Mouse (Mus musculus): ENCODE measurements around the gene Rab3b.
"Not testable (repeated sequence)": the region's sequence is repeated elsewhere in the genome, so short reads cannot be mapped to it uniquely, and the experiment has no call there.

The Rab3b gene

DNA sequence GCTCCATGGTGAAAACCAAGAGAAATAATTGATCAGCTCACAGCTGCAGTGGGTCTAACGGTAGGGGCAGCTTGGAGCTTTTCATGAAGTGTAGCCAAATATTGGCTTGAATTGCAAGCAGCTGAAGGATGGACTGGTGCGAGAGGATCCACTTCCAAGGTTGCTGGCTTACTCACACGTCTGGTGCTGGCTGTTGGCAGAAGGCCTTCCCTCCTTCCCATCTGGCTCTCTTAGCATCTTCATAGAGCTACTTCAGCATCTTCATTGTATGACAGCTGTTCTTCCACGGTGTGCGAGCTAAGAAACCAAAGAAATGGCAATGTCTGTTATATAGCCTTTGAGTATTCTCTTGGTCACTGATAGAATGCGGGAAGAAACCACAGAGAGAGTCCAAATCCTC is 12.0 kb downstream of the Rab3b start:
- no peak for DNase-seq (ENCODE audit: low spot score)

DNA sequence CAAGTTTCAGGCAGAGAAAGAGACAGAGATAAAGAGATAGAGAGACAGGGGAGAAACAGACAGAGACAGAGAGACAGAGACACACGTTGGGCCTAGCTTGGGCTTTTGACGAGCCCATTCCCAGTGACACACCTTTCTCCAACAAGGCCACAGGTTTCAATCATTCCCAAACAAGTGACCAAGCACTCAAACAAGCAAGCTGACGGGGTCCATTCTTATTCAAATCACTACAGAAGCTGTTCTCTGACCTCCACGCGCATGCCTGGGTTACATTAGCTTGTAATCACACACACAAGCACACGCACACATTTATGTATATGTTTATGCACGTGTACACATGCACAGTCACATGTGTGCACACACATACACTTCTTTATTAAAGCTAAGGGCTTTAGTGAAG is 21.6 kb downstream of the Rab3b start:
- no peak for DNase-seq (ENCODE audit: low spot score)

- no peak for DNase-seq (ENCODE audit: low spot score)
These were observed 24.0 kb downstream of the Rab3b start for GRCm38 (mm10) chr4:108902886-108903285.

- no peak for DNase-seq (ENCODE audit: low spot score)
These were observed 24.5 kb downstream of the Rab3b start for GRCm38 (mm10) chr4:108903346-108903745.

DNA sequence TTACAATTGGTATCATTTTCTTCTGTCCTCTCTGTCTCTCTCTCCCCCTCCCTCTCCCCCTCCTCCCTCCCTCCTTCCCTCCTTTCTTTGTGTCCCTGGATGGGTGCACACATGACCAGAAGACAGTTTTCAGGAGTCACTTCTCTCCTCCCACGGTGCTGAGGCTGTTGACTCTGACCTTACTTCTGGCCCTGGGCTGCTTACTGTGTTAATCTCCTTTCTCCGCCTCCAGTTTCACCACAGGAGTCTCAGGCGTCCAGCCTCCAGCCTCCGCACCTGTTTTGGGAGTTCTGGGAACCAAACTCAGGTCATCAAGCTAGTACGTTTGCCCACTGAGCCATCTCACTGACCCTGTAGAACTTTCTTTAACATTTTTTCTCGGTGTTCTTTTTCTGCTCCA is 25.2 kb downstream of the Rab3b start:
- DNase-seq (ENCODE audit: low spot score) = no peak

- no peak for DNase-seq (ENCODE audit: low spot score)
These were observed 25.9 kb downstream of the Rab3b start for GRCm38 (mm10) chr4:108904790-108905189.

DNA sequence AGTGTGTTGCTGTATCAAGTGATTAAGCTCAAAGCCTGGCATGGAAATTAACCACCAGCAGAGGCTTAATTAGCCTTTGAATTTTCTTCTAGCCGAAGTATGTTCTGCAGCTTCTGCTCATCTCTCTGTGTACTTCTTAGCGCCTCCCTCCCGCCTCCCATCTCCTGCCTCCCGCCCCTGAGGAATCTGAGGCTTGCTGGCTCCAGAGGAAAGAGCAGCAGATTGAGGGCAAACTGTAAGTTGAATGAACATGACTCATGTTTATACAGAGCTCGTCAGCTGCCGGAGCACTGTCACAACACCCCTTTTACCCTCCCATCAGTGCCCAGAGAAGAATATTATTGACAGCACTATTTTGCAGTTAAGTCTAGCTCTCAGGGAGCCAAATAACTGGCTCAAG is 27.0 kb downstream of the Rab3b start:
- no peak for DNase-seq (ENCODE audit: low spot score)

DNA sequence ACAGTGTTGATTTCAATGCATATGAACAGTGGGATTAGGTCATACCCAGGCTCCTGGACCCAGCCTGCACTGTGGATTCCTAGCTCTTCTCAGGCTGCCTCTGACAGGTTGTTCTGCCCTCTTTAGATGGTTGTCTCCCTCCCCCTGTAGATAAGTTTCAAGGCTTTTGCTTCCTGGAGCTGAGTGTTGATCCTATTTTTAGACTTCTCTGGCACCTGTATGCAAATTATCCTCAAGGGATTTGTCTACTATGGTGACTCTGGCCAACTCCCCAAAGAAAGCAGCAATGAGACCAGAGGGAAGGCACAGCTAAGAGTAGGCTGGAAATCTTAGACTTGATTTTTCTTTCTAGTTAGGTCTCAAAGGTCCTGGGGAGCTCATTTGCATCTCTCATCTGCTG is 28.6 kb downstream of the Rab3b start:
- DNase-seq (ENCODE audit: low spot score) = no peak

DNA sequence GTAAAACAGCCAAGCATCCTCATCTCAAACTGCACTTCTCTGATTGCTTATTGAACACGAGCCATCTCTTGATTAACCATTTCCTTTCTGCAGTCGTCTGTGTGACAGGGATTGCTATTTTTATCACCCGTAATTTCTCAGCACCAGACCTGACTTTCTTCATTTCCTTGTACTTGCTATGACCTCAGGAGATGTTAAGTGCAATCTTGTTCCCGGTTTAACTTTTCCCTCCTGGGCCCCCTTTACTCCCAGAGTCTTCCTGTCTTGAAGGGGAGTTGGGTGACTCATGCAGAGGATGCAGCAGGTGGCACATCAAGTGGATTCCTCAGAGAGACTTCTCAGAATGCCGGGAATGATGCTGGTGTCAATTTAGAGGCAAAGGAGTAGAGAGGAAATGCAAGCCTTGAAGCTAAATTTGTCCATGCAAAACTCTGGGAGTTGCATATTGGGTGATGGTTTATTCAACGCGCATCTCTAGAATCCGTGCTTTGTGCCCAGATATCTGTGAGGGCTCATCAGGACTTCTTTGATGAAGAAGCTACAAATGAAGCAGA is 31.1 kb downstream of the Rab3b start:
- DNase-seq (ENCODE audit: low spot score) = no peak

DNA sequence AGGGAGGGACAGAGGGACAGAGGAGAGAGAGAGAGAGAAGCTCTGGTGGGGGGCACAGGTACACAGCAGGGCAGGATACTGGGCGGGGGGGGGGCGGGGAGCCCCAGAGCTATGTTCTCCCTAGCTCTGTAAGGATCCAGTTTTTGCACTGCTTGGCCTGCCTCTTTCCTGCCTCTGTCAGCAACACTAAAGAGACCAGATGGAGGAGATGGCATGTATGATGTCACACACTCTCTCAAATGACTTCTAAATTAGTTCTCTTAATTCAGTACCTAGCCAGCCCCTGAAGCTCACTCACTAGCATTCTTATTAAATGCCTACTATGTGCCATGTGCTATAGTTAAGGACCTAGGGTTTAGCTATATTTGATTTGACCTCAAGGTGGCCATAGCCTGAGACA is 33.0 kb downstream of the Rab3b start:
- DNase-seq (ENCODE audit: low spot score) = no peak

DNA sequence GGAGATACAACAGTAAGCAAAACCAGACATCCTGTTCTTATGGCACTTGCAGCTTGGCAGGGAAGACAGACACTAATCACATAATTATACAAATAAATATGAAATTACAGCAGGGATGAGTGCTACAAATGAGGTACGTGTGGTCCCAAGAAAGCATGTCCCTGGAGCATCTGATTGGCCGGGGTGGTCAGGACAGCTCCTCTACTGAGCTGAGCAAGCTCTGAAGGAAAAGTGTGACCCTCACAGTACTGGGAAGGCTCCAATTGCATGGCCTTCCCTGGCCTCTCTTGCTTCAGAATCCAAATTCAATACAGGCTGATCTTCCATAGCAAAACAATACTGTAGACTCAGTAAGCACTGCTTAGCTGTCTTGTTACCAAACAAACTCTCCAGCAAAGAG is 34.3 kb downstream of the Rab3b start:
- DNase-seq (ENCODE audit: low spot score) = no peak

GRCm38 (mm10) chr4:108914391-108914790 is 35.5 kb downstream of the Rab3b start:
- no peak for DNase-seq (ENCODE audit: low spot score)

- DNase-seq (ENCODE audit: low spot score) = no peak
These were observed 36.2 kb downstream of the Rab3b start for GRCm38 (mm10) chr4:108915101-108915500.

DNA sequence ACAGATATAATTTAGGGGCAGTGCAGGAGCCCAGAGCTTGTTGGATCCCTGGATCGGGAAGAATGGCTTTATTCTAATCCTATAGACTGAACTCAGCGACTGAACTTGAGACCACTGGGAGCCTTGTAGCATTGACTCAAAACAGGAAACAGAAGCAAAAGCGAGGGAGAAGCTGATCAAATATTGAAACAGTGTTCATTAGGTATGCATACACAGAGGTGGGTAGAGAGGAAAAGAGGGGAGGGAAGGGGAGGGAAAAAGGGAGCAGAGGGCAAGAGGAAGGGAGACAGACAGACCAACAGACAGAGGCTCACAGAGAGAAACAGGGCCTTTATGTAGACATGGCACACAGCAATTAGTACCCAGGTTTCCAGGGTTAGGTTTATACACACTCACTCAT is 38.8 kb downstream of the Rab3b start:
- DNase-seq (ENCODE audit: low spot score) = no peak

- not testable (repeated sequence) for DNase-seq (ENCODE audit: low spot score)
These were observed 49.1 kb downstream of the Rab3b start for GRCm38 (mm10) chr4:108927945-108928344.

DNA sequence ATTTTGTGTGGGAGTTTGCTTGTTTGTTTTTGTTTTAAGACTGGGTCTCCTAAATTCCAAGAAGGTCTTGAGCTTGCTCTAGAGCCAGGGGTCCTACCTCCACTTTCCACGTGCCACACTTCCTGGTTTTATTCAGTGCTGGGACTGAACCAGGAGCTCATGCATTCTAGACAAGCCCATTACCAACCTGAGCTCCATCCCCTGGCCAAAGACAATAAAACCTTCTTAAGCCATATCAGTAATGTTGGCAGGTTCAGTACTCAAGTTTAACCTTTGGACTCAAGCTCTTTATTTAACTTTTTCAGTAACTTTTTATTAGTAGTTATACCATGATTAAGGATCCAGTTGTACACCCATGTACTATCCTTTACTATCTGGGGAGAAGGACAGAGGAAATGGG is 54.3 kb downstream of the Rab3b start:
- no peak for DNase-seq (ENCODE audit: low spot score)

GRCm38 (mm10) chr4:108934856-108935255 is 56.0 kb downstream of the Rab3b start:
- DNase-seq (ENCODE audit: low spot score) = no peak

GRCm38 (mm10) chr4:108937848-108938771 is 59.2 kb downstream of the Rab3b start:
- no peak for DNase-seq (ENCODE audit: low spot score)

DNA sequence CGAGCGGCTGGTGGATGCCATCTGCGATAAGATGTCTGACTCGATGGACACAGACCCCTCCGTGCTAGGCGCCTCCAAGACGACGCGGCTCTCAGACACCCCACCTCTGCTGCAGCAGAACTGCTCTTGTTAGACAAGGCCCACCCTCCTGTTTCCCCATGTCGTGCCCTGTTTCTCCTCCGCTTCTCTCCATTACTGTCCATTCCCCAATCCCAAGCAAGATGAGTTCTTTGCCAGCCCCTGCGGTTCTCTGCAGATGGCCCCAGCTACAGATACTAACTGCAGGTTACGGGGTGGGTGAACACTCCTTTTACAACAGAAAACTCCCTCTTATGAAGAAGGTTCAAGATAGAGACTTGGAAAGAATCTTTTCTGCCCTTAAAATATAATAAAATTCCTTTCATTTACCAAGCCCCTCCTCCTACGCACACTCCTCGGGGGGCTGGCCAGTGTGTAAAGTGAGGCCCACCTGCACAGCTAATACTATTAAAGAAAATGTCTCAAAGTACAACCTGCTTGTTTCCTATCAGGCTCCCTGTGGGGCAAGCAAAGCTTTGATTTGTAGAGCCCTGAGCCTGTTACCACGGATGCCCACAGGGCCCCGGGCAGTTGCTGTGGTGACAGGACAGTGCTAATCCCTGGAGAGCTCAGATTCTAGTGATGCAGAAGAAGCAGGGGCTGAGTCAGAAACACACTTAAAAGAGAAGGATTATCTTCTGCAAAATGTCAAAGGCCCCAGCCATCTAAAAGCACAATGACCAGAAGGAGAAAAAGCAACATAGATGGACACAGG is 62.0 kb downstream of the Rab3b start:
- no peak for DNase-seq (ENCODE audit: low spot score)

DNA sequence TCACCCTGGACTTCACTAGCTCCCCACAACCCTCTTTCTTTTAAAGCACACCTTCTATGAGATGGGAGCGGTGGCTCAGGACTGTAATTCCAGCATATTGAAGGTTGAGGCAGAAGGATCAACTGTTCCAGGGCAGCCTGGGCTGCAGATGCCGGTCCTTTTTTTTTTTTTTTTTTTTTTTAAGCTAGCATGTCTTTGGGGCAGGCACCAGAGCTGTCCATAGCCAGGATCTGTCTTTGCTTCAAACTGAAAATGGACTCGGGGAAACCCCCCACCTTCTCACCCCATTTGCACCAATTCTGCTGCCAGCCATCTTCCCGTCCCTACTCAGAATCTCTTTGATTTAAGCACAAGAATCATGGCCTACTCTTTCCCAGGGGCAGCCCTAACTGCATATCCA is 63.3 kb downstream of the Rab3b start:
- DNase-seq (ENCODE audit: low spot score) = no peak

DNA sequence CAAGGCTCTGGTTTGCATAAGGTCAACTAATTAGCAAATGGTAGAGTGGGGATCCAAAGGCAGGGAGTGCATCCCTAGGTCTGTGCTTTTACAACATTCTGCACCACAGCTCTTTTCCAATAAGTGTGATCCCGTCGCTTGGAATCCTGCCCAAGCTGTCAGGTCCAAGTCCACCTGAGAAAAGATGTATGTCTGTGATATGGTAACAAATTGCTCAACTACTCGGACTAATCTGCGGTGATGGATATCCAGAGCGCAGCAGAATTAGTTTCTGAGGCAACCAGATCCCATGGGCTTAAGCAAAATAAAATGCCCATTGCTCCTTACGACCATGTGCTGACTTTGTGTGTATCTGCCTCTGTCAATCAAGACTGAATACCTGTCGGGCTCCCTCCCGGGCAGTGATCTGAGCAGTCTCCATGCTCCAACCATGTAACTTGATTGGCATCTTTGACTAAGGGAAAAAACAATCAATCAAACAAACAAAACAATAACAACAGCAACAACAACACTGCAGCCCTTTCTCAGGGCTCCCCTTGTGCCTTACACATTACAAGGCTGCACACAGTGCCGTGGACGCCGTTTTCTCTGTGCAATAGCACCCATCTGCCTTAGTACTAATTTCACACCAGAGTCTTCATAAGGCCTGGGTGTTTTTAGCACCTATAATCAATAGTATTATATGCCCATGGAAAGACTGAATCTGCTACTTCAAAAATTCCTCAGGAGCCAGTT is 64.3 kb downstream of the Rab3b start:
- DNase-seq (ENCODE audit: low spot score) = no peak

GRCm38 (mm10) chr4:108949168-108949567 is 70.3 kb downstream of the Rab3b start:
- no peak for DNase-seq (ENCODE audit: low spot score)
